Mouse (Mus musculus) ES-E14 (cell line): ENCODE results near the gene Sun1.

ENCODE experiments used
- CHD2 ChIP-seq: IDR thresholded peaks from 2 replicates; pipeline ENCODE4 v1.6.1; 2014; ENCODE audit warnings: mild to moderate bottlenecking, low read depth, low read length, inconsistent platforms
- HCFC1 ChIP-seq: IDR thresholded peaks from 2 replicates; pipeline ENCODE4 v1.6.1; 2012; ENCODE audit warnings: low read length, inconsistent platforms, borderline replicate concordance; ENCODE audit not compliant: insufficient read depth
- ZC3H11A ChIP-seq: IDR thresholded peaks from 2 replicates; pipeline ENCODE4 v1.6.1; 2012; ENCODE audit warnings: low read depth, mild to moderate bottlenecking, inconsistent platforms, low read length, borderline replicate concordance

GRCm38 (mm10) chr5:139288591-139288990 lies 88.2 kb downstream of the Sun1 start:
- no peak for TF ChIP-seq HCFC1
- TF ChIP-seq ZC3H11A, result no peak
- no peak for TF ChIP-seq CHD2
